Mouse (Mus musculus) limb, embryonic 11.5 days (tissue): ENCODE measurements around the gene Dnah6. TPM values are rescaled to one million over a fixed set of nuclear protein-coding genes. Genes with fewer than 3 reads are reported as not detected.

Experiments
- ATAC-seq: fragments of 200-750 bp; cut with Nextera tagmentation; 2 replicates; pipeline ENCODE4 v1.8.0; 2017; ENCODE audit warnings: low read depth; ENCODE audit not compliant: insufficient number of reproducible peaks, low FRiP score, low TSS enrichment
- DNase-seq: peaks from one replicate; pipeline ENCODE4 v3.0.0-alpha.2; 2015; ENCODE audit warnings: low spot score
- H3K27ac ChIP-seq: fragments of 300-500 bp; sonication (generic); replicated peaks from 2 replicates; pipeline ENCODE4 v1.5.1; 2014; ENCODE audit warnings: low read depth, mild to moderate bottlenecking, low read length
- H3K27me3 ChIP-seq: fragments of 300-500 bp; sonication (generic); 2 replicates; pipeline ENCODE4 v1.6.1; 2014; ENCODE audit warnings: mild to moderate bottlenecking, low read length, mixed read lengths; ENCODE audit not compliant: control insufficient read depth, insufficient read depth
- H3K36me3 ChIP-seq: fragments of 300-500 bp; sonication (generic); 2 replicates; pipeline ENCODE4 v1.6.1; 2014; ENCODE audit warnings: mild to moderate bottlenecking, low read length, moderate library complexity, mixed read lengths; ENCODE audit not compliant: control insufficient read depth, insufficient read depth
- H3K4me1 ChIP-seq: fragments of 300-500 bp; sonication (generic); 2 replicates; pipeline ENCODE4 v1.6.1; 2014; ENCODE audit warnings: low read length, mixed read lengths; ENCODE audit not compliant: control insufficient read depth, insufficient read depth
- H3K4me2 ChIP-seq: fragments of 300-500 bp; sonication (generic); 2 replicates; pipeline ENCODE4 v1.6.1; 2014; ENCODE audit warnings: low read depth, mild to moderate bottlenecking, moderate library complexity; ENCODE audit not compliant: severe bottlenecking
- H3K4me3 ChIP-seq: fragments of 300-500 bp; sonication (generic); 2 replicates; pipeline ENCODE4 v1.5.1; 2014; ENCODE audit warnings: low read depth, low read length
- H3K9ac ChIP-seq: fragments of 300-500 bp; sonication (generic); 2 replicates; pipeline ENCODE4 v1.6.1; 2014; ENCODE audit warnings: mild to moderate bottlenecking, low read length
- H3K9me3 ChIP-seq: fragments of 300-500 bp; sonication (generic); 2 replicates; pipeline ENCODE4 v1.6.1; 2016; ENCODE audit warnings: low read length; ENCODE audit not compliant: control insufficient read depth
- WGBS: fragments of 180-500 bp; shearing (Covaris S2); extraction: QIAGEN DNeasy Blood & Tissue Kit; methylation state at CpG from one replicate; pipeline ENCODE4 v1.1.7; 2014; 5-methylcytosine and 5-hydroxymethylcytosine counted together
- polyA plus RNA-seq: library from polyadenylated mRNA; unstranded; fragments of >200 nt; fragmentation: Nextera tagmentation; extraction: Ambion mirVana; gene quantifications from 2 replicates; pipeline ENCODE4 v1.2.1, GENCODE M21; 2014

Dnah6 gene
- polyA plus RNA-seq, 1 experiment from 2014 or later: 0.01 TPM

GRCm38 (mm10) chr6:72981851-72982250, 239.6 kb downstream of the Dnah6 start:
- 53% methylated on average over 6 of the region's 6 CpGs for WGBS
- H3K27me3 ChIP-seq: no peaks in the 10 kb centered on the region
- no peak overlapping the region for H3K4me3 ChIP-seq
- H3K9ac ChIP-seq: no peak overlapping the region
- H3K36me3 ChIP-seq: no peaks in the 10 kb centered on the region
- no peak overlapping the region for H3K4me2 ChIP-seq
- H3K9me3 ChIP-seq: no peaks in the 10 kb centered on the region
- DNase-seq: no peak
- peaks cover 7% of the 10 kb centered on the region for H3K4me1 ChIP-seq
- no peak for ATAC-seq
- no peak overlapping the region for H3K27ac ChIP-seq

- DNase-seq (peak; percentile 64), ATAC-seq (peak; percentile 86)
- Histone ChIP-seq H3K36me3 (no peaks in the 10 kb centered on the region), H3K9me3 (no peaks in the 10 kb centered on the region), H3K27me3 (no peaks in the 10 kb centered on the region), H3K4me1 (peaks cover 7% of the 10 kb centered on the region), H3K4me2 (no peak overlapping the region; the same call in 1 of the 2 replicates), H3K27ac (peak overlapping the region; percentile 21; the same call in 1 of the 2 replicates), H3K9ac (no peak overlapping the region), H3K4me3 (no peak overlapping the region)
- WGBS: 22% methylated on average over 9 of the region's 9 CpGs
Observed at GRCm38 (mm10) chr6:72981124-72981651, 240.3 kb downstream of the Dnah6 start.

- ATAC-seq (no peak), DNase-seq (no peak)
- Histone ChIP-seq H3K4me1 (peaks cover 4% of the 10 kb centered on the region), H3K9ac (no peak overlapping the region), H3K36me3 (no peaks in the 10 kb centered on the region), H3K4me2 (no peak overlapping the region), H3K27me3 (no peaks in the 10 kb centered on the region), H3K4me3 (no peak overlapping the region), H3K27ac (no peak overlapping the region), H3K9me3 (no peaks in the 10 kb centered on the region)
- WGBS: 83% methylated on average over 2 of the region's 2 CpGs
Observed at GRCm38 (mm10) chr6:72976866-72977265, 244.6 kb downstream of the Dnah6 start.

GRCm38 (mm10) chr6:72971074-72971473, 250.4 kb downstream of the Dnah6 start:
- no peaks in the 10 kb centered on the region for H3K36me3 ChIP-seq
- no peak overlapping the region for H3K27ac ChIP-seq
- no peak overlapping the region for H3K4me3 ChIP-seq
- WGBS: 74% methylated on average over 3 of the region's 3 CpGs
- H3K4me2 ChIP-seq: no peak overlapping the region
- DNase-seq (no peak), ATAC-seq (no peak)
- no peaks in the 10 kb centered on the region for H3K9me3 ChIP-seq
- H3K27me3 ChIP-seq: no peaks in the 10 kb centered on the region
- H3K4me1 ChIP-seq: no peaks in the 10 kb centered on the region
- H3K9ac ChIP-seq: no peak overlapping the region

- Histone ChIP-seq H3K4me2 (no peak overlapping the region), H3K9me3 (no peaks in the 10 kb centered on the region), H3K27me3 (no peaks in the 10 kb centered on the region), H3K4me1 (no peaks in the 10 kb centered on the region), H3K36me3 (no peaks in the 10 kb centered on the region), H3K9ac (no peak overlapping the region), H3K27ac (no peak overlapping the region), H3K4me3 (no peak overlapping the region)
- ATAC-seq (no peak), DNase-seq (no peak)
- 87% methylated on average over 3 of the region's 3 CpGs for WGBS
Observed at GRCm38 (mm10) chr6:72969787-72970186, 251.7 kb downstream of the Dnah6 start.

Other genes with a start within 250 kb of the Dnah6 start
- 175 and 176 TPM in 2 replicates for gene Suclg1, start 26.7 kb upstream of the Dnah6 start, polyA plus RNA-seq
- gene 4931417E11Rik, start 248.0 kb upstream of the Dnah6 start, polyA plus RNA-seq: not detected in 2 replicates